Mouse (Mus musculus): ENCODE measurements around the gene Icam1.

Gene Icam1

GRCm38 (mm10) chr9:21067006-21067684, 51.4 kb downstream of the Icam1 start, which contains the start of gene Zglp1:
Zglp1 (minus strand) TSS chr9:21067093.
- no peak for DNase-seq

- no peak for DNase-seq
Measured at GRCm38 (mm10) chr9:21072641-21073040, 56.9 kb downstream of the Icam1 start.

DNA sequence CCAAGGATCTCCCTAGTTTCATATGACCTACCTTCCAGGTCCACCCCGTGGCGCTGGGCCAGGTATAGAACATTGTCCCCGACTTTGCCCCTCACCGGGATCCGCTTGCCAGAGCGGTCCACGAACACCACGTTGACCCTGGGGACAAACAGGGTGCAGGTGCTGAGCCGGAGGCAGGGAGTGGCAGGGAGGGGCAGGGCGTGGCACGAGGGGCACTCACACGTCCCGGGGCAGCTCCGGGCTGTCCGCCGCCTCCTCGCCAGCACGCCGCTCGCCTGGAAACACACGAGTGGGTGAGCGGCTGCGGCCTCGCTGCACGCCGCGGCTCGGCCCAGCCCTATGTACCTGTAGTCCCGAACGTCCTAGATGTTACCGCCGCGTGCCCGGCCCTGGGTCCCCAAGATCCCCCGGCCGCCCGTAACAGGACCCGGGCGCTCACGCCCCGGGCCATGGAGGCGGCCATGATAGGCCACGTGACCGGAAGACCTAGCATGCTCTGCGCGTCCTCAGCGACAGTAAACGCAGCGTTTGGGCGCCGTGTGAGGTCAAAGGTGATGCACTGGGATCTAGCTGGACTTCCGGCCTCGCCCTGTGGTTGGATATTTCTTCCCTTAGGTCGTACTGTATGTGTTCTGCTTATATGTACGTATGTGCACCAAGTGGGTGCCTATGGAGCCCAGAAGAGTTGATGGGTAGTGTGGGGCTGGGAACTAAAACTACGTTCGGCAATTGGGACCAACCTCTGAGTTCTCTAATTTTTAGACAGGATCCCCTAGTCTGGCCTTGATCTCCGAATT, 57.5 kb downstream of the Icam1 start, which contains the start of the genes Gm49373 and Fdx1l:
TSS of gene Gm49373 (minus strand) at position 53 of the 797 bp plus-strand sequence.
TSS of gene Fdx1l (minus strand) at position 571 of the 797 bp plus-strand sequence.
- peak; percentile 93 for DNase-seq

- no peak for DNase-seq
Measured at GRCm38 (mm10) chr9:21074173-21074572, 58.4 kb downstream of the Icam1 start.

DNA sequence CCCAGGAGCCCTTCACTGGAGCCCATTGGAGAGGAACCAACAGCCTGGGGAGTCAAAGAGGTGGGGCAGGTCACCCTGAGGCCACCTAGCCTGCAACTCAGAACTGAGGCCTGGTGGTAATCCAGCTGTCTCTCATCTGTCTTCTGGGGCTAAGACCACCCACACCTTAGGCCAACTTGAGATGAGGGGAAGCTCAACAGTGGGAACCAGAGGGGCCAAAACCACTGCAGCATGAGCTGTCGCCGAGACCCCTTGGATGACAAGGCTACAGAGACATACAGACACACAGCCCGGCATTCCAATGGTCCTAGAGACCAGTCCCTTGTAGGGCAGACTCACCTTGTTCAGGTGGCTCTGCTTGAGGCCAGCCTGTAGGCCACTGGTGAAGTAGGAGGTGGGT, 59.8 kb downstream of the Icam1 start:
- DNase-seq, result no peak

Data from right cerebral cortex, postnatal 14 days (tissue).